Mouse (Mus musculus): ENCODE results near the gene Agap3.
A peak's percentile ranks its signal among the peaks of the same experiment; 100 is the strongest.

Gene Agap3

GRCm38 (mm10) chr5:24452030-24452690 is at the start of gene Agap3:
Gene Agap3 (plus strand): TSS chr5:24452177.
- DNase-seq (ENCODE audit: low read depth, low spot score) = peak; percentile 47

- DNase-seq (ENCODE audit: low read depth, low spot score) = peak; percentile 95
Measured at GRCm38 (mm10) chr5:24404594-24405360, 47.2 kb upstream of the Agap3 start.

- no peak for DNase-seq (ENCODE audit: low read depth, low spot score)
Measured at GRCm38 (mm10) chr5:24405389-24405876, 46.5 kb upstream of the Agap3 start.

- DNase-seq (ENCODE audit: low read depth, low spot score) = no peak
Measured at GRCm38 (mm10) chr5:24408651-24409050, 43.3 kb upstream of the Agap3 start.

- peak; percentile 52 for DNase-seq (ENCODE audit: low read depth, low spot score)
Measured at GRCm38 (mm10) chr5:24409466-24409865, 42.5 kb upstream of the Agap3 start.

GRCm38 (mm10) chr5:24412063-24412462 is 39.9 kb upstream of the Agap3 start:
- DNase-seq (ENCODE audit: low read depth, low spot score) = peak; percentile 63

- DNase-seq (ENCODE audit: low read depth, low spot score) = no peak
Measured at GRCm38 (mm10) chr5:24413042-24413693, 38.8 kb upstream of the Agap3 start, which contains the start of gene Asic3. Gene Asic3 (plus strand): TSS chr5:24413392.

GRCm38 (mm10) chr5:24413938-24414337 is 38.0 kb upstream of the Agap3 start:
- no peak for DNase-seq (ENCODE audit: low read depth, low spot score)

GRCm38 (mm10) chr5:24416222-24416736 is 35.7 kb upstream of the Agap3 start:
- DNase-seq (ENCODE audit: low read depth, low spot score) = peak; percentile 73

GRCm38 (mm10) chr5:24417587-24417986 is 34.4 kb upstream of the Agap3 start:
- no peak for DNase-seq (ENCODE audit: low read depth, low spot score)

GRCm38 (mm10) chr5:24420381-24420780 is 31.6 kb upstream of the Agap3 start:
- no peak for DNase-seq (ENCODE audit: low read depth, low spot score)

- DNase-seq (ENCODE audit: low read depth, low spot score) = peak; percentile 100
Measured at GRCm38 (mm10) chr5:24423129-24424003, 28.6 kb upstream of the Agap3 start, which contains the start of the genes Cdk5 and Slc4a2. Gene Cdk5 (minus strand): TSS chr5:24423530. Gene Slc4a2 (plus strand): TSS chr5:24423837.

GRCm38 (mm10) chr5:24424004-24424781 is 27.8 kb upstream of the Agap3 start:
- no peak for DNase-seq (ENCODE audit: low read depth, low spot score)

- peak; percentile 76 for DNase-seq (ENCODE audit: low read depth, low spot score)
Measured at GRCm38 (mm10) chr5:24424861-24425411, 27.0 kb upstream of the Agap3 start.

GRCm38 (mm10) chr5:24425421-24426036 is 26.4 kb upstream of the Agap3 start:
- peak; percentile 71 for DNase-seq (ENCODE audit: low read depth, low spot score)

GRCm38 (mm10) chr5:24426037-24426432 is 25.9 kb upstream of the Agap3 start:
- peak; percentile 25 for DNase-seq (ENCODE audit: low read depth, low spot score)

GRCm38 (mm10) chr5:24426556-24427284 is 25.3 kb upstream of the Agap3 start:
- DNase-seq (ENCODE audit: low read depth, low spot score) = peak; percentile 51

- no peak for DNase-seq (ENCODE audit: low read depth, low spot score)
Measured at GRCm38 (mm10) chr5:24427285-24427633, 24.7 kb upstream of the Agap3 start.

GRCm38 (mm10) chr5:24427981-24428402 is 24.0 kb upstream of the Agap3 start:
- no peak for DNase-seq (ENCODE audit: low read depth, low spot score)

Measured in 3T3-L1 (cell line).